Mouse (Mus musculus) left cerebral cortex, adult 11 months (tissue): ENCODE data around the gene Adcy6.

ENCODE experiments used
- DNase-seq: peaks from one replicate; pipeline ENCODE4 v3.0.0; 2022; ENCODE audit warnings: low spot score

Adcy6 gene

GRCm38 (mm10) chr15:98609331-98610130 is at the start of gene Adcy6:
Adcy6 (minus strand) TSS chr15:98610076.
- peak; percentile 60 for DNase-seq

GRCm38 (mm10) chr15:98656982-98657751 is 47.3 kb upstream of the Adcy6 start:
- DNase-seq: no peak

GRCm38 (mm10) chr15:98652174-98652573 is 42.3 kb upstream of the Adcy6 start:
- no peak for DNase-seq

GRCm38 (mm10) chr15:98651431-98651830 is 41.6 kb upstream of the Adcy6 start:
- no peak for DNase-seq

- DNase-seq: no peak
Observed at GRCm38 (mm10) chr15:98648071-98648470, 38.2 kb upstream of the Adcy6 start.

GRCm38 (mm10) chr15:98647308-98647707 is 37.4 kb upstream of the Adcy6 start:
- DNase-seq: no peak

- DNase-seq: no peak
Observed at GRCm38 (mm10) chr15:98646737-98647136, 36.9 kb upstream of the Adcy6 start.

- no peak for DNase-seq
Observed at GRCm38 (mm10) chr15:98645057-98646026, 35.5 kb upstream of the Adcy6 start.

- no peak for DNase-seq
Observed at GRCm38 (mm10) chr15:98644406-98644805, 34.5 kb upstream of the Adcy6 start.

- no peak for DNase-seq
Observed at GRCm38 (mm10) chr15:98640157-98640556, 30.3 kb upstream of the Adcy6 start.

GRCm38 (mm10) chr15:98637155-98637554 is 27.3 kb upstream of the Adcy6 start:
- no peak for DNase-seq

- peak; percentile 50 for DNase-seq
Observed at GRCm38 (mm10) chr15:98636517-98636916, 26.6 kb upstream of the Adcy6 start.

- no peak for DNase-seq
Observed at GRCm38 (mm10) chr15:98635291-98635841, 25.5 kb upstream of the Adcy6 start.

GRCm38 (mm10) chr15:98634541-98635081 is 24.7 kb upstream of the Adcy6 start:
- peak; percentile 59 for DNase-seq

GRCm38 (mm10) chr15:98633822-98634470 is 24.1 kb upstream of the Adcy6 start:
- DNase-seq: no peak

- no peak for DNase-seq
Observed at GRCm38 (mm10) chr15:98632921-98633320, 23.0 kb upstream of the Adcy6 start.

GRCm38 (mm10) chr15:98632107-98632744 is 22.4 kb upstream of the Adcy6 start:
- DNase-seq: no peak

GRCm38 (mm10) chr15:98631493-98631892 is 21.6 kb upstream of the Adcy6 start:
- DNase-seq: no peak

GRCm38 (mm10) chr15:98630540-98630939 is 20.7 kb upstream of the Adcy6 start, which contains the start of gene Cacnb3:
Cacnb3 (plus strand) TSS chr15:98630840.
- DNase-seq: no peak

- no peak for DNase-seq
Observed at GRCm38 (mm10) chr15:98629464-98629863, 19.6 kb upstream of the Adcy6 start.
